Mouse (Mus musculus) brain, adult 2 months (tissue): ENCODE measurements around the gene Nat8f7.
"Not testable (repeated sequence)": the region's sequence is repeated elsewhere in the genome, so short reads cannot be mapped to it uniquely, and the experiment has no call there.

Experiments used
- DNase-seq: peaks from one replicate; pipeline ENCODE4 v3.0.0; 2011; ENCODE audit warnings: low read depth, low spot score

The Nat8f7 gene

DNA sequence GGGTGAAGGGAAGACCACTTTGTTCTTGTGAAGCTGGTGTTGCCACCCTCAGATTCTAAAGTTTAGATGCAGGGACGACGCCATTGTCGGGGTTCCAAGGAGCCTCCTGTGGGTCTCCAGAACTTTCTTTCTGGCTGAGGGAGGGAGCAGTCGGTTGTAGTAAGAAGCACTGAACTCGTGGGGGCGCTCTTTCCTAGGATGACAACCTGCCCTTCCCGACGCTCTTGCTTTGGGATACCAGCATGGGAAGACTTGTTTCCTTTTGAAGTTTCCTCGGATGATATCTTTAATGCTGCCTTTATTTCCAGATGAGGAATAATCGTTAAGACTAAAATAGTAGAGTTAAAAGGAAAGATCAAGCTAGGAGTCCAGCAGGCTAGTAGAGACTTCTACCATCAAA is at the start of gene Nat8f7:
Gene Nat8f7, minus strand, starts transcription at position 101 of the 400 bp plus-strand sequence.
- not testable (repeated sequence) for DNase-seq

DNA sequence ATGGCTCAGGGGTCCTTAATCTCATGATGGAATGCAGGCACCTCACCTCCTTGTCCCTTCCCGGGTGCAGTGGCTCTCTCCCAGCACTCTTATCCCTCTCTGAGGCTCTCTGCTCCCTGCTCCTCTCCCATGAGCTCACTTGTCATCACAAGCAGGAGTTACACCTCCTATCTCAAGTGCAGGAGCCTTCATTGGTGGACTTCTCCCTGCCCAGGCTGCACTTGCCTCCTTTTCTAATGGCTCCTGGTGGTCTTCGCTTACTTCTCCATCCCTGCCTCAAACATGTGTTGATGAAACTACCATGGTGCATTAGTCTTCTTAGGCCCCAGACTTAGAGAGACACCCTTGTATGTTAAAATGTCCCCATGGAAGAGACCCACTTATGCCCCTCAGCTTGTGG is 49.7 kb upstream of the Nat8f7 start:
- not testable (repeated sequence) for DNase-seq

DNA sequence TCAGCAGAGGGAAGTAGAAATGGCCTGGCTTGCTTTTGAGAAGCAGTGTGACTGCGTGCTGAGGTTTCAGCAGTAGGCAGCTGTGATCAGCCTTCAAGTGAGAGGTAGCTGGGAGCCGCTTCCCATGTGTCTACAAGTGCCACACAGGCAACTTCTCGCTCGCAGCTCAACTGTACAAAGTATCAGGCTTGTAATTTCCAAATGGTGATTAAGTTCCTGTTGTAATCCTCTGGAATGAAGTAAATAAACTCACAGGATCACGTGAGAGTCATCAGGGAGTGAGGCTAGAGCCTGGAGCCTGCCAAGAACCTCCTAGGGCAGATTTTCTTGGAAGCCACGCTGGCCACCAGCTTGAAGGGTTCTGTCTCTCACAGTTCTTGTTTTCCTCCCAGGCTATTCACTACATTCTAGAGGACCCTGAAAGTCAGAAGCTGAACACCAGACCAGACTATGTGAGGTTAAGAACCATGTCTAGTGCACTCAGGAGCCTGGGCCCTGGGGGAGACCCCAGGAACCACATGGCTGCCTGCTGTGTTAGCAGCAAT is 42.8 kb upstream of the Nat8f7 start:
- not testable (repeated sequence) for DNase-seq

DNA sequence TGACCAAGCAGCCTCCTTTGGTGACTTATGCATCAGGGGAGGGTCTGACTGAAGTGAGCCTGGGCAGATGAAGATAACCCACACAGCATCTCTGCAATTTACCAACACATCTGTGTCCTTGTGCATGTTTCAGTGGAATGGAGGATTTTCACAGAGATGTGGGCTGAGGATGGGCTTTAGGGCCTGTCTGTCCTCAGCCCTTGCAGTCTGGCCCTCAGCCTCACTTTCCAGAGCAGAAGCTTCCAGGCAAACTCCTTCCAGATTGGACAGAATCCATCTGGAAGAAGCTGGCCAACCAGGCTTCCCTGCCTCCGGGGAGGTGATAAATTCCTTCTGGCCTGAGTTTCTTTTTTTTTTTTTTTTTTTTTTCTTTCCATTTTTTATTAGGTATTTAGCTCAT is 3.4 kb downstream of the Nat8f7 start:
- DNase-seq, result not testable (repeated sequence)

DNA sequence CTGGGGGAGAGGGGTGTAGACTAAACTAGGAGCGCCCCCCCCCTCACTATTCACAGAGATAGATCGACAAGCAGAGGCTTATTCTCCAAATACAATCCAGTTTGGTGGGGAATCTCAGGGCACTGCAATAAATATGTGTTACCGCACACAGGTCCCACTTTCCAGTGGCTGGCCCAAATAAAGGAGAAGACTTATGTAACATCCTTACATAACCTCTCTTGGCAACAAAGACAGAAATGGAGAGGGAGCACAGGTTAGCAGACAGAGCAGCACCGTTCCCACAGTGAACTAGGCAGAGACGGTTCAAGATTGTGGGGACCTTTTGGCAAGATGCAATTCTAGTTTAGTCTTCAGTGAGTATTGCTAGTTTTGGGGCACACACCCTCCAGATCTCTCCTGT is 3.8 kb downstream of the Nat8f7 start:
- DNase-seq, result peak; percentile 16

DNA sequence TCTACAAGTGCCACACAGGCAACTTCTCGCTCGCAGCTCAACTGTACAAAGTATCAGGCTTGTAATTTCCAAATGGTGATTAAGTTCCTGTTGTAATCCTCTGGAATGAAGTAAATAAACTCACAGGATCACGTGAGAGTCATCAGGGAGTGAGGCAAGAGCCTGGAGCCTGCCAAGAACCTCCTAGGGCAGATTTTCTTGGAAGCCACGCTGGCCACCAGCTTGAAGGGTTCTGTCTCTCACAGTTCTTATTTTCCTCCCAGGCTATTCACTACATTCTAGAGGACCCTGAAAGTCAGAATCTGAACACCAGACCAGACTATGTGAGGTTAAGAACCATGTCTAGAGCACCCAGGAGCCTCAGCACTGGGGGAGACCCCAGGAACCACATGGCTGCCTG is 11.1 kb downstream of the Nat8f7 start:
- not testable (repeated sequence) for DNase-seq
